Mouse (Mus musculus): Measurements from ENCODE around the gene Scrn2. TPM values are rescaled to one million over a fixed set of nuclear protein-coding genes. Genes with fewer than 3 reads are reported as not detected.

Scrn2 gene
- total RNA-seq, 1 experiment: 16.5 TPM

- no peak for TF ChIP-seq HCFC1 (IDR thresholded peaks at IDR 0.05; ENCODE audit: borderline replicate concordance, insufficient read depth, low read length)
- no peak for TF ChIP-seq CHD2 (IDR thresholded peaks at IDR 0.05; ENCODE audit: low read depth, low read length)
- no peak for TF ChIP-seq ZC3H11A (IDR thresholded peaks at IDR 0.05; ENCODE audit: borderline replicate concordance, low read depth, low read length)
- TF ChIP-seq MAFK (IDR thresholded peaks at IDR 0.05; ENCODE audit: insufficient read depth, low read depth, low read length): no peak
- no peak for TF ChIP-seq ZNF384 (IDR thresholded peaks at IDR 0.05; ENCODE audit: low read depth, low read length)
- no peaks in the 10 kb centered on the region for H3K9me3 ChIP-seq (ENCODE audit: control insufficient read depth, insufficient read depth, low read depth, low read length)
- peak within 1 kb of the TSS; percentile 50; the same call in 1 of the 2 replicates for H3K9ac ChIP-seq (ENCODE audit: insufficient read depth, low read depth, low read length, poor library complexity, severe bottlenecking)
- H3K4me3 ChIP-seq (ENCODE audit: insufficient read depth in 1 of 2, low read depth in 1 of 2, low read length in 2 of 2, poor library complexity in 1 of 2, severe bottlenecking in 1 of 2): peak within 1 kb of the TSS; percentile 29 to 48; a peak in 3 of 4 replicates
- DNase-seq (ENCODE audit: low read depth, low spot score): no peak
- H3K4me1 ChIP-seq (ENCODE audit: control insufficient read depth in 2 of 2, insufficient read depth in 2 of 2, low read length in 2 of 2, poor library complexity in 1 of 2): peaks cover 11 to 31% of the 10 kb centered on the region in 2 experiments; a peak in 3 of 4 replicates
- in situ Hi-C loops (cut with MboI; ENCODE audit: low sequenced_read_pairs in 2 of 2, unreplicated experiment in 2 of 2): no loop called here
- no peak within 1 kb of the TSS for H3K27ac ChIP-seq (ENCODE audit: insufficient read depth, low read depth, low read length, poor library complexity, severe bottlenecking)
- H3K36me3 ChIP-seq (ENCODE audit: control insufficient read depth, insufficient read depth, low read length, poor library complexity, severe bottlenecking): no peaks in the 10 kb centered on the region
Observed at GRCm38 (mm10) chr11:96982859-96983258, 46.9 kb upstream of the Scrn2 start, which contains the start of gene Sp2. Gene Sp2 (minus strand): TSS chr11:96982959.

- peaks cover 5 to 31% of the 10 kb centered on the region in 2 experiments; a peak in 3 of 4 replicates for H3K4me1 ChIP-seq (ENCODE audit: control insufficient read depth in 2 of 2, insufficient read depth in 2 of 2, low read length in 2 of 2, poor library complexity in 1 of 2)
- H3K4me3 ChIP-seq (ENCODE audit: insufficient read depth in 1 of 2, low read depth in 1 of 2, low read length in 2 of 2, poor library complexity in 1 of 2, severe bottlenecking in 1 of 2): no peak overlapping the region
- in situ Hi-C loops (cut with MboI; ENCODE audit: low sequenced_read_pairs in 2 of 2, unreplicated experiment in 2 of 2): no loop called here
- DNase-seq (ENCODE audit: low read depth, low spot score): no peak
- no peak overlapping the region for H3K27ac ChIP-seq (ENCODE audit: insufficient read depth, low read depth, low read length, poor library complexity, severe bottlenecking)
- H3K9ac ChIP-seq (ENCODE audit: insufficient read depth, low read depth, low read length, poor library complexity, severe bottlenecking): no peak overlapping the region
- TF ChIP-seq ZNF384 (IDR thresholded peaks at IDR 0.05; ENCODE audit: low read depth, low read length): no peak
- H3K36me3 ChIP-seq (ENCODE audit: control insufficient read depth, insufficient read depth, low read length, poor library complexity, severe bottlenecking): no peaks in the 10 kb centered on the region
- no peaks in the 10 kb centered on the region for H3K9me3 ChIP-seq (ENCODE audit: control insufficient read depth, insufficient read depth, low read depth, low read length)
Observed at GRCm38 (mm10) chr11:96984903-96985302, 44.8 kb upstream of the Scrn2 start.

GRCm38 (mm10) chr11:96986463-96986862 is 43.3 kb upstream of the Scrn2 start:
- Histone ChIP-seq H3K36me3 (ENCODE audit: control insufficient read depth, insufficient read depth, low read length, poor library complexity, severe bottlenecking) (no peaks in the 10 kb centered on the region), H3K27ac (ENCODE audit: insufficient read depth, low read depth, low read length, poor library complexity, severe bottlenecking) (no peak overlapping the region), H3K4me3 (ENCODE audit: insufficient read depth in 1 of 2, low read depth in 1 of 2, low read length in 2 of 2, poor library complexity in 1 of 2, severe bottlenecking in 1 of 2) (no peak overlapping the region), H3K9me3 (ENCODE audit: control insufficient read depth, insufficient read depth, low read depth, low read length) (no peaks in the 10 kb centered on the region), H3K4me1 (ENCODE audit: control insufficient read depth in 2 of 2, insufficient read depth in 2 of 2, low read length in 2 of 2, poor library complexity in 1 of 2) (peaks cover 0 to 21% of the 10 kb centered on the region in 2 experiments; a peak in 2 of 4 replicates), H3K9ac (ENCODE audit: insufficient read depth, low read depth, low read length, poor library complexity, severe bottlenecking) (no peak overlapping the region)
- in situ Hi-C loops (cut with MboI; ENCODE audit: low sequenced_read_pairs in 2 of 2, unreplicated experiment in 2 of 2): no loop called here
- TF ChIP-seq MAFK (IDR thresholded peaks at IDR 0.05; ENCODE audit: insufficient read depth, low read depth, low read length) (no peak), HCFC1 (IDR thresholded peaks at IDR 0.05; ENCODE audit: borderline replicate concordance, insufficient read depth, low read length) (no peak), ZNF384 (IDR thresholded peaks at IDR 0.05; ENCODE audit: low read depth, low read length) (no peak), CHD2 (IDR thresholded peaks at IDR 0.05; ENCODE audit: low read depth, low read length) (no peak), ZC3H11A (IDR thresholded peaks at IDR 0.05; ENCODE audit: borderline replicate concordance, low read depth, low read length) (no peak)
- DNase-seq (ENCODE audit: low read depth, low spot score): no peak

GRCm38 (mm10) chr11:96987873-96988655 is 41.7 kb upstream of the Scrn2 start:
- peak overlapping the region; percentile 38 to 56 for H3K4me3 ChIP-seq (ENCODE audit: insufficient read depth in 1 of 2, low read depth in 1 of 2, low read length in 2 of 2, poor library complexity in 1 of 2, severe bottlenecking in 1 of 2)
- in situ Hi-C loops (cut with MboI; ENCODE audit: low sequenced_read_pairs in 2 of 2, unreplicated experiment in 2 of 2): no loop called here
- peak overlapping the region; percentile 42 for H3K9ac ChIP-seq (ENCODE audit: insufficient read depth, low read depth, low read length, poor library complexity, severe bottlenecking)
- H3K27ac ChIP-seq (ENCODE audit: insufficient read depth, low read depth, low read length, poor library complexity, severe bottlenecking): peak overlapping the region; percentile 1; the same call in 1 of the 2 replicates
- TF ChIP-seq MAFK (IDR thresholded peaks at IDR 0.05; ENCODE audit: insufficient read depth, low read depth, low read length): peak; percentile 37; the same call in 1 of the 2 replicates
- no peak for TF ChIP-seq ZC3H11A (IDR thresholded peaks at IDR 0.05; ENCODE audit: borderline replicate concordance, low read depth, low read length)
- H3K4me1 ChIP-seq (ENCODE audit: control insufficient read depth in 2 of 2, insufficient read depth in 2 of 2, low read length in 2 of 2, poor library complexity in 1 of 2): peaks cover 0 to 20% of the 10 kb centered on the region in 2 experiments; a peak in 2 of 4 replicates
- no peaks in the 10 kb centered on the region for H3K9me3 ChIP-seq (ENCODE audit: control insufficient read depth, insufficient read depth, low read depth, low read length)
- H3K36me3 ChIP-seq (ENCODE audit: control insufficient read depth, insufficient read depth, low read length, poor library complexity, severe bottlenecking): no peaks in the 10 kb centered on the region
- DNase-seq (ENCODE audit: low read depth, low spot score): no peak

Measured in ES-E14 (cell line).